Mouse (Mus musculus) heart, adult 2 months (tissue): ENCODE results near the gene Pink1.

ENCODE experiments used
- CTCF ChIP-seq: fragments of 200-600 bp; IDR thresholded peaks from 2 replicates; pipeline ENCODE4 v1.8.1; 2022; ENCODE audit warnings: antibody characterized with exemption, mild to moderate bottlenecking, moderate library complexity
- EP300 ChIP-seq: fragments of 200-500 bp; IDR thresholded peaks from 2 replicates; pipeline ENCODE4 v1.6.1; 2011; ENCODE audit warnings: low read depth, low read length, control low read depth; ENCODE audit not compliant: insufficient read depth
- POLR2A ChIP-seq: fragments of 200-500 bp; IDR thresholded peaks from 2 replicates; pipeline ENCODE4 v1.6.1; 2011; ENCODE audit warnings: mild to moderate bottlenecking, low read depth, low read length, control low read depth; ENCODE audit not compliant: insufficient read depth

DNA sequence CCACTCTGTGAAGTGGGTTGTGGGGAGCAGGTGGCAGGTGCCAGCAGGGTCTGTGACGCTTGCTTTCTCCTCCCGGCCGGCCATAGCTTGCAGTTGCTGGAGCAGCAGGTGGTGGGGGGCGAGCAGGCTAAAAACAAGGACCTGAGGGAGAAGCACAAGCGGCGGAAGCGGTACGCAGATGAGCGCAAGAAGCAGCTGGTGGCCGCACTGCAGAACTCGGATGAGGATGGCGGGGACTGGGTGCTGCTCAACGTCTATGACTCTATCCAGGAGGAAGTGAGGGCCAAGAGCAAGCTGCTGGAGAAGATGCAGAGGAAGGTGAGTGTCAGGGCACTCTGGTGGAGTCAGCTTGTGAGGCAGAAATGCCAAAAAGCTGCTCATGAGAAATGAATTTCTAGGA is 34.1 kb downstream of the Pink1 start:
- TF ChIP-seq CTCF = no peak
- no peak for TF ChIP-seq POLR2A
- no peak for TF ChIP-seq EP300
